Mouse (Mus musculus) forebrain, postnatal 0 days (tissue): Measurements from ENCODE around the gene Fam49a. TPM values are rescaled to one million over a fixed set of nuclear protein-coding genes. Genes with fewer than 3 reads are reported as not detected.

Source experiments
- ATAC-seq: fragments of 200-750 bp; cut with Nextera tagmentation; 2 replicates; pipeline ENCODE4 v1.8.0; 2017; ENCODE audit warnings: mild to moderate bottlenecking, moderate library complexity
- DNase-seq: peaks from one replicate; pipeline ENCODE4 v3.0.0-alpha.2; 2015
- H3K27ac ChIP-seq: fragments of 300-500 bp; sonication (generic); 2 replicates; pipeline ENCODE4 v1.5.1; 2014; ENCODE audit warnings: low read depth, mild to moderate bottlenecking, antibody characterized with exemption, low read length, moderate library complexity, mixed read lengths
- H3K27me3 ChIP-seq: fragments of 300-500 bp; sonication (generic); 2 replicates; pipeline ENCODE4 v1.6.1; 2014; ENCODE audit warnings: mild to moderate bottlenecking, low read length, mixed read lengths; ENCODE audit not compliant: insufficient read depth
- H3K36me3 ChIP-seq: fragments of 300-500 bp; sonication (generic); 2 replicates; pipeline ENCODE4 v1.6.1; 2014; ENCODE audit warnings: mild to moderate bottlenecking, moderate library complexity; ENCODE audit not compliant: insufficient read depth
- H3K4me1 ChIP-seq: fragments of 300-500 bp; sonication (generic); 2 replicates; pipeline ENCODE4 v1.6.1; 2014; ENCODE audit warnings: antibody characterized with exemption; ENCODE audit not compliant: insufficient read depth
- H3K4me2 ChIP-seq: fragments of 300-500 bp; sonication (generic); 2 replicates; pipeline ENCODE4 v1.6.1; 2014; ENCODE audit warnings: low read depth, mild to moderate bottlenecking, moderate library complexity
- H3K4me3 ChIP-seq: fragments of 300-500 bp; sonication (generic); 2 replicates; pipeline ENCODE4 v1.5.1; 2014; ENCODE audit warnings: low read depth, low read length, mixed read lengths
- H3K9ac ChIP-seq: fragments of 300-500 bp; sonication (generic); 2 replicates; pipeline ENCODE4 v1.6.1; 2014; ENCODE audit warnings: mild to moderate bottlenecking
- H3K9me3 ChIP-seq: fragments of 300-500 bp; sonication (generic); 2 replicates; pipeline ENCODE4 v1.6.1; 2016; ENCODE audit warnings: low read length
- CTCF ChIP-seq: sonication (generic); IDR thresholded peaks from 2 replicates; pipeline ENCODE4 v1.5.1; 2016; ENCODE audit warnings: antibody characterized with exemption, control low read depth, low read depth
- WGBS: fragments of 180-500 bp; shearing (Covaris S2); extraction: QIAGEN DNeasy Blood & Tissue Kit; methylation state at CpG from one replicate; pipeline ENCODE4 v1.1.7; 2014; 5-methylcytosine and 5-hydroxymethylcytosine counted together
- polyA plus RNA-seq: library from polyadenylated mRNA; unstranded; fragments of >200 nt; fragmentation: Nextera tagmentation; extraction: Ambion mirVana; gene quantifications from 2 replicates; pipeline ENCODE4 v1.2.1, GENCODE M21; 2015
- total RNA-seq: library from RNA; depleted of rRNA; stranded (reverse); fragments of >200 nt; gene quantifications from 2 replicates; pipeline ENCODE4 v1.2.3, GENCODE M21; 2014

Gene Fam49a
- total and polyA plus RNA-seq, 2 experiments from 2014 or later: 120 to 202 TPM

DNA sequence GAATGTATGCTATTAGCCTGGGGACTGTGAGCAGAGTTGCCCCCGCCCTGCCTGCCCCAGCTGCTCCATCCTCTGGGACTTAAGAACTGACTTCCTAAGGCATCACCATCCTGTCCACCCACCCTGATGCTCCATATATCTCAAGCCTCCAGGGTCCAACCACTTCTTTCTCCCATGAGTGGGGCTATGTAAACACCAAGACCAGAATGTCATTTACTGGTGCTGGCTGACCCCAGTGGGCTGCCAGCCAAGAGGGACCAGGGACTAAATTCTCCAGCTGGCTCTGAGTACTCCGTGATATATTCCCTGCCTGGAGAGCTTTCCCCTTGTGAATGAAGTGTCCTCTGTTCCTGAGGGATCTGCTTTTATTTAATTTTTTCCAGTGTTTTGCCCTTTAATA lies 37.4 kb downstream of the Fam49a start:
- H3K9me3 ChIP-seq: no peaks in the 10 kb centered on the region
- DNase-seq: no peak

GRCm38 (mm10) chr12:12301149-12301548 lies 39.2 kb downstream of the Fam49a start:
- Histone ChIP-seq H3K4me3 (no peak overlapping the region), H3K4me2 (no peak overlapping the region), H3K27ac (no peak overlapping the region), H3K36me3 (peaks cover 28% of the 10 kb centered on the region), H3K4me1 (0 out of 2 replicates have a peak, but pooled peaks cover 4% of the 10 kb centered on the region), H3K9ac (no peak overlapping the region), H3K9me3 (no peaks in the 10 kb centered on the region), H3K27me3 (no peaks in the 10 kb centered on the region)
- DNase-seq (no peak), ATAC-seq (no peak)
- WGBS: 87% methylated on average over 2 of the region's 2 CpGs
- no peak for TF ChIP-seq CTCF

More for the DNA sequence above, 37.4 kb downstream of the Fam49a start:
- no peak overlapping the region for H3K27ac ChIP-seq
- no peak overlapping the region for H3K4me2 ChIP-seq
- H3K27me3 ChIP-seq: no peaks in the 10 kb centered on the region
- 0 out of 2 replicates have a peak, but pooled peaks cover 4% of the 10 kb centered on the region for H3K4me1 ChIP-seq
- no peak for TF ChIP-seq CTCF
- H3K9ac ChIP-seq: no peak overlapping the region
- H3K36me3 ChIP-seq: peaks cover 23% of the 10 kb centered on the region
- no peak for ATAC-seq
- WGBS: 66% methylated on average over 2 of the region's 2 CpGs
- no peak overlapping the region for H3K4me3 ChIP-seq

- no peak overlapping the region for H3K4me2 ChIP-seq
- DNase-seq (no peak), ATAC-seq (no peak)
- H3K4me1 ChIP-seq: 0 out of 2 replicates have a peak, but pooled peaks cover 4% of the 10 kb centered on the region
- peaks cover 25% of the 10 kb centered on the region for H3K36me3 ChIP-seq
- no peak for TF ChIP-seq CTCF
- H3K9ac ChIP-seq: no peak overlapping the region
- no peak overlapping the region for H3K27ac ChIP-seq
- no peak overlapping the region for H3K4me3 ChIP-seq
- WGBS: 60% methylated on average over 4 of the region's 4 CpGs
- H3K27me3 ChIP-seq: no peaks in the 10 kb centered on the region
- H3K9me3 ChIP-seq: no peaks in the 10 kb centered on the region
Observed at GRCm38 (mm10) chr12:12301815-12302214, 39.9 kb downstream of the Fam49a start.

- Histone ChIP-seq H3K4me3 (no peak overlapping the region), H3K9ac (no peak overlapping the region), H3K4me2 (no peak overlapping the region), H3K27ac (no peak overlapping the region), H3K9me3 (no peaks in the 10 kb centered on the region), H3K27me3 (no peaks in the 10 kb centered on the region), H3K36me3 (peaks cover 28% of the 10 kb centered on the region), H3K4me1 (no peaks in the 10 kb centered on the region)
- ATAC-seq (no peak), DNase-seq (no peak)
- no peak for TF ChIP-seq CTCF
- 92% methylated on average over 3 of the region's 3 CpGs for whole genome bisulfite sequencing
Observed at GRCm38 (mm10) chr12:12306214-12306613, 44.3 kb downstream of the Fam49a start.

- Histone ChIP-seq H3K27me3 (no peaks in the 10 kb centered on the region), H3K4me2 (no peak overlapping the region), H3K4me3 (no peak overlapping the region), H3K27ac (no peak overlapping the region), H3K9ac (no peak overlapping the region), H3K36me3 (peaks cover 28% of the 10 kb centered on the region), H3K9me3 (no peaks in the 10 kb centered on the region), H3K4me1 (no peaks in the 10 kb centered on the region)
- no peak for ATAC-seq
- DNase-seq: no peak
- TF ChIP-seq CTCF: no peak
- WGBS: 91% methylated on average over 6 of the region's 6 CpGs
Observed at GRCm38 (mm10) chr12:12306814-12307213, 44.9 kb downstream of the Fam49a start.

DNA sequence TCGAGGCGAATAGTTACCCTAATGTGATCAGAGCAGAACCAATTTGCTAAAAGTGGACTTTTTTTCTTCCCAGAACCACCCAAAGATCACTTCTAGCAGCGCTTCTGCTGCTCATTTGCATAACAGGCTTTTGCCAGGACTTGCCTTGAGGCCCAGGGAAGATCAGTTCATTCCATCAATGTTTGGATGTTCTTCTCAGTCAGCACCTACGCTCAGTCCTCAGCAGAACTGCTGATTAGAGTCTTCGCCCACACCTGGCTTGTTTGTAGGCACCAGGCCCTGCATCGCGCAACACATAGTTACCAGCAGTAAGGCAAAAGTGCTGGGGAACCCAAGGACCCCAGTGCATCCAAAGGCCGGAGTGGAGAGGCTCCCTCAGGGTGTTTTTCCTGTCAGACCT lies 45.3 kb downstream of the Fam49a start:
- Histone ChIP-seq H3K27ac (no peak overlapping the region), H3K9me3 (no peaks in the 10 kb centered on the region), H3K4me3 (no peak overlapping the region), H3K9ac (no peak overlapping the region), H3K27me3 (no peaks in the 10 kb centered on the region), H3K36me3 (peaks cover 28% of the 10 kb centered on the region), H3K4me1 (no peaks in the 10 kb centered on the region), H3K4me2 (no peak overlapping the region)
- no peak for DNase-seq
- 93% methylated on average over 8 of the region's 8 CpGs for WGBS
- no peak for ATAC-seq
- no peak for TF ChIP-seq CTCF

GRCm38 (mm10) chr12:12313437-12313836 lies 51.5 kb downstream of the Fam49a start:
- H3K9ac ChIP-seq: no peak overlapping the region
- no peak overlapping the region for H3K4me2 ChIP-seq
- H3K36me3 ChIP-seq: 0 out of 2 replicates have a peak, but pooled peaks cover 2% of the 10 kb centered on the region
- no peak overlapping the region for H3K27ac ChIP-seq
- H3K4me3 ChIP-seq: no peak overlapping the region
- DNase-seq (no peak), ATAC-seq (no peak)
- peak; percentile 61 for TF ChIP-seq CTCF
- no peaks in the 10 kb centered on the region for H3K27me3 ChIP-seq
- H3K9me3 ChIP-seq: no peaks in the 10 kb centered on the region
- H3K4me1 ChIP-seq: 0 out of 2 replicates have a peak, but pooled peaks cover 7% of the 10 kb centered on the region
